Mouse (Mus musculus) cerebellum, adult 2 months (tissue): ENCODE measurements around the gene Nudt9.

ENCODE experiments used
- CTCF ChIP-seq: fragments of 200-500 bp; IDR thresholded peaks from 2 replicates; pipeline ENCODE4 v1.5.1; 2011; ENCODE audit warnings: low read depth, mild to moderate bottlenecking, control low read depth, low read length, moderate library complexity, borderline replicate concordance; ENCODE audit not compliant: insufficient read depth
- POLR2A ChIP-seq: fragments of 200-500 bp; IDR thresholded peaks from 2 replicates; pipeline ENCODE4 v1.6.1; 2011; ENCODE audit warnings: low read length, control low read depth, borderline replicate concordance; ENCODE audit not compliant: insufficient read depth

GRCm38 (mm10) chr5:104047200-104048105, 1.3 kb downstream of the Nudt9 start:
- TF ChIP-seq CTCF (no peak), POLR2A (no peak)
